Comparison of ENCODE assay signal across 8 mouse cellular contexts in the genomic region with DNA sequence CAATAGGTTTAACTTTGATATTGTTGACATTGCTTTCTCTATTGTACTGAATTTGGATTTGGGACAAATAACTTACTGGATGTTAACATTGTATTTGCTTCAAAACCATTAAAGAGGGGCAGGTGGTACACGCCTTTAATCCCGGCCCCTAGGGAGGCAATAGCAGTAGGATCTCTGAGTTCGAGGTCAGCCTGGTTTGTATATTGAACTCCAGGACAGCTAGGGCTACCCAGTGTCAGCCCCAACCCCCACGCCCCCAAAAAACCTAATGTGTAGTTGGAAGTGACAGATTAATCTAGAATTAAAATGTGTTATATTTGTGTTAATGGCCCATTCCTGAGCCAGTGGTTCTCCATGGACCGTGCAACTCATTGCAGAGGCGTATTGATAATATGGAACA. TPM values are rescaled to one million over a fixed set of nuclear protein-coding genes. Genes with fewer than 3 reads are reported as not detected.
DNase-seq lines count a peak whose midpoint lies in the region; ATAC-seq and TF ChIP-seq lines count a peak whose summit lies in the region.

No protein-coding gene starts in this region.

- peak overlapping the region; percentile 40 for H3ac ChIP-seq in C2C12 (ENCODE audit: control insufficient read depth, insufficient read length, low read depth)

- peaks cover 49% of the 10 kb centered on the region for H3K36me3 ChIP-seq in erythroblast, embryonic 14.5 days (ENCODE audit: control insufficient read depth)
- peaks cover 11% of the 10 kb centered on the region for H3K36me3 ChIP-seq in C2C12 (ENCODE audit: control insufficient read depth, insufficient read depth)
- 0 out of 2 replicates have a peak, but pooled peaks cover under 1% of the 10 kb centered on the region for H3K36me3 ChIP-seq in forebrain, embryonic 12.5 days (replicated peaks)
- H3K36me3 ChIP-seq in liver, embryonic 12.5 days, result peaks cover 26% of the 10 kb centered on the region

- no peak overlapping the region; the same call in 1 of the 2 replicates for H3K27ac ChIP-seq in forebrain, embryonic 12.5 days
- H3K27ac ChIP-seq in liver, embryonic 12.5 days, result peak overlapping the region; percentile 100

- peak overlapping the region; percentile 100 for H3K4me3 ChIP-seq in erythroblast, embryonic 14.5 days (replicated peaks)
- peak overlapping the region; percentile 70 for H3K4me3 ChIP-seq in C2C12 (ENCODE audit: insufficient read depth, poor library complexity, severe bottlenecking)
- peak overlapping the region; percentile 90 for H3K4me3 ChIP-seq in forebrain, embryonic 12.5 days (replicated peaks)
- peak overlapping the region; percentile 99 for H3K4me3 ChIP-seq in liver, embryonic 12.5 days

- no peaks in the 10 kb centered on the region for H3K9me3 ChIP-seq in erythroblast, embryonic 14.5 days (ENCODE audit: control insufficient read depth, low read length)
- H3K9me3 ChIP-seq in forebrain, embryonic 12.5 days, result no peaks in the 10 kb centered on the region
- H3K9me3 ChIP-seq in liver, embryonic 12.5 days (replicated peaks), result no peaks in the 10 kb centered on the region

- H3K27me3 ChIP-seq in erythroblast, embryonic 14.5 days (ENCODE audit: control insufficient read depth), result no peaks in the 10 kb centered on the region
- no peaks in the 10 kb centered on the region for H3K27me3 ChIP-seq in C2C12 (ENCODE audit: control insufficient read depth, insufficient read depth, insufficient read length)
- H3K27me3 ChIP-seq in forebrain, embryonic 12.5 days, result no peaks in the 10 kb centered on the region
- H3K27me3 ChIP-seq in liver, embryonic 12.5 days (replicated peaks), result no peaks in the 10 kb centered on the region

- no peak for DNase-seq in ovary, adult 18-20 months (ENCODE audit: low spot score)
- DNase-seq in left cerebral cortex, adult 11 months (ENCODE audit: low spot score), result no peak
- no peak for DNase-seq in right cerebral cortex, adult 18-20 months

- H3K79me3 ChIP-seq in C2C12 (ENCODE audit: low read depth), result peaks cover 51% of the 10 kb centered on the region

- peaks cover 57% of the 10 kb centered on the region for H3K79me2 ChIP-seq in C2C12 (ENCODE audit: control insufficient read depth, insufficient read depth)

- ATAC-seq in erythroblast, adult 5-6 weeks (replicated peaks; ENCODE audit: low FRiP score, poor library complexity, severe bottlenecking), result no peak
- no peak for ATAC-seq in forebrain, embryonic 12.5 days (ENCODE audit: low FRiP score)
- no peak for ATAC-seq in liver, embryonic 12.5 days

- peaks cover 59% of the 10 kb centered on the region for H3K4me1 ChIP-seq in erythroblast, embryonic 14.5 days (ENCODE audit: control insufficient read depth)
- peaks cover 29% of the 10 kb centered on the region for H3K4me1 ChIP-seq in forebrain, embryonic 12.5 days
- peaks cover 66% of the 10 kb centered on the region for H3K4me1 ChIP-seq in liver, embryonic 12.5 days

- peak overlapping the region; percentile 78 for H3K4me2 ChIP-seq in forebrain, embryonic 12.5 days
- H3K4me2 ChIP-seq in liver, embryonic 12.5 days, result peak overlapping the region; percentile 75

- no peak for TF ChIP-seq CTCF in C2C12 (IDR thresholded peaks at IDR 0.05; ENCODE audit: control insufficient read depth, insufficient read depth, insufficient read length)

- 33% methylated on average over 6 of the region's 6 CpGs for WGBS in forebrain, embryonic 12.5 days
- 11% methylated on average over 6 of the region's 6 CpGs for WGBS in liver, embryonic 12.5 days (ENCODE audit: insufficient replicate concordance)

- peak overlapping the region; percentile 92; the same call in 1 of the 2 replicates for H3K9ac ChIP-seq in forebrain, embryonic 12.5 days
- peak overlapping the region; percentile 100 for H3K9ac ChIP-seq in liver, embryonic 12.5 days

TF ChIP-seq in C2C12, 6 proteins besides CTCF, POLR2A, EP300 and RAD21:
- TF ChIP-seq MYOD1 (IDR thresholded peaks at IDR 0.05; ENCODE audit: control insufficient read depth, insufficient read length, low read depth) (no peak), CEBPB (IDR thresholded peaks at IDR 0.05; ENCODE audit: low read depth) (no peak), MAX (IDR thresholded peaks at IDR 0.05) (no peak), USF1 (IDR thresholded peaks at IDR 0.05; ENCODE audit: low read depth) (no peak), MYOG (IDR thresholded peaks at IDR 0.05; ENCODE audit: control insufficient read depth, extremely low read depth, insufficient read length) (no peak), FOSL1 (IDR thresholded peaks at IDR 0.05; ENCODE audit: insufficient read depth, low read length, poor library complexity, severe bottlenecking) (no peak)

RNA-seq across cellular contexts. Expression of gene Gclm, which starts 1.0 kb away (rescaled TPM):
- 124 and 137 TPM in 2 replicates for polyA plus RNA-seq in erythroblast, embryonic 14.5 days (2012)
- 276 and 381 TPM in 2 replicates for total RNA-seq in erythroblast, adult 5-6 weeks (2015; ENCODE audit: low replicate concordance)
- total RNA-seq in erythroblast, adult 5-6 weeks (2017; ENCODE audit: low replicate concordance), result 373 and 560 TPM in 2 replicates
- polyA plus RNA-seq in C2C12 (2012; fragmentation: generic; extraction: Trizol), result 84.0 TPM
- 61.3 and 64.6 TPM in 2 replicates for polyA plus RNA-seq in forebrain, embryonic 12.5 days (2016; fragmentation: Nextera tagmentation; extraction: Ambion mirVana)
- polyA plus RNA-seq in liver, embryonic 12.5 days (2016; fragmentation: Nextera tagmentation; extraction: Ambion mirVana), result 596 and 604 TPM in 2 replicates

RNA-seq across cellular contexts. Expression of gene Dnttip2, which starts 27.8 kb away (rescaled TPM):
- 0.62 and 0.87 TPM in 2 replicates for polyA plus RNA-seq in erythroblast, embryonic 14.5 days (2012)
- 32.8 and 70.5 TPM in 2 replicates for total RNA-seq in erythroblast, adult 5-6 weeks (2015; ENCODE audit: low replicate concordance)
- 19.3 and 34.0 TPM in 2 replicates for total RNA-seq in erythroblast, adult 5-6 weeks (2017; ENCODE audit: low replicate concordance)
- 18.7 TPM for polyA plus RNA-seq in C2C12 (2012; fragmentation: generic; extraction: Trizol)
- 81.4 and 82.7 TPM in 2 replicates for polyA plus RNA-seq in forebrain, embryonic 12.5 days (2016; fragmentation: Nextera tagmentation; extraction: Ambion mirVana)
- polyA plus RNA-seq in liver, embryonic 12.5 days (2016; fragmentation: Nextera tagmentation; extraction: Ambion mirVana), result 68.3 and 68.6 TPM in 2 replicates

RNA-seq across cellular contexts. Expression of gene Bcar3, which starts 47.5 kb away (rescaled TPM):
- polyA plus RNA-seq in erythroblast, embryonic 14.5 days (2012), result 0.04 TPM in 1 of 2 replicates, not detected in the other
- total RNA-seq in erythroblast, adult 5-6 weeks (2015; ENCODE audit: low replicate concordance), result 1.3 TPM in 1 of 2 replicates, not detected in the other
- 0.34 and 0.70 TPM in 2 replicates for total RNA-seq in erythroblast, adult 5-6 weeks (2017; ENCODE audit: low replicate concordance)
- 34.9 TPM for polyA plus RNA-seq in C2C12 (2012; fragmentation: generic; extraction: Trizol)
- polyA plus RNA-seq in forebrain, embryonic 12.5 days (2016; fragmentation: Nextera tagmentation; extraction: Ambion mirVana), result 10.9 and 11.0 TPM in 2 replicates
- 5.5 and 6.8 TPM in 2 replicates for polyA plus RNA-seq in liver, embryonic 12.5 days (2016; fragmentation: Nextera tagmentation; extraction: Ambion mirVana)

Comparison
In these comparisons a context has a peak if more than half of its experiments do, and no peak if none do; other contexts are left out.
1. RNA of gene Dnttip2, which starts 27.8 kb away (polyA plus RNA-seq): 81.4 to 82.7 TPM in forebrain, embryonic 12.5 days, 68.3 to 68.6 TPM in liver, embryonic 12.5 days and 18.7 TPM in C2C12 (single experiment); 0.62 to 0.87 TPM in erythroblast, embryonic 14.5 days; every median in the first group is over 10 times any median in the second.
2. Peak in every context shown above with its lines, with median percentiles within 50 percentile points of each other: H3K4me3 ChIP-seq.